Mouse (Mus musculus) heart, adult 18-20 months (tissue): ENCODE measurements at regions not wholly inside any gene's neighbourhood (a gene's known extent, or its start where the extent isn't known, plus 50 kb on each side); places are given as distances from the start of the nearest gene placed in this dataset.
A peak's percentile ranks its signal among the peaks of the same experiment; 100 is the strongest.

Experiments used
- DNase-seq, 2 experiments: peaks; one replicate each; pipeline ENCODE4 v3.0.0; 2021 to 2022; ENCODE audit warnings: mixed read lengths in 1 of 2

- DNase-seq, result no peak
These were observed 111.7 kb upstream of the Msx2 start for GRCm38 (mm10) chr13:53584504-53585130.

GRCm38 (mm10) chr13:53553876-53554577 is 81.2 kb upstream of the Msx2 start:
- DNase-seq, result no peak

GRCm38 (mm10) chr13:53553192-53553875 is 80.5 kb upstream of the Msx2 start:
- no peak for DNase-seq

GRCm38 (mm10) chr13:53548396-53548795 is 75.5 kb upstream of the Msx2 start:
- DNase-seq, result peak; percentile 9 to 11

- DNase-seq, result no peak
These were observed 70.4 kb upstream of the Msx2 start for GRCm38 (mm10) chr13:53543291-53543690.

- DNase-seq, result no peak
These were observed 66.9 kb upstream of the Msx2 start for GRCm38 (mm10) chr13:53539797-53540196.

- no peak for DNase-seq
These were observed 65.1 kb upstream of the Msx2 start for GRCm38 (mm10) chr13:53537937-53538336.

GRCm38 (mm10) chr13:53535781-53536425 is 63.0 kb upstream of the Msx2 start:
- DNase-seq, result no peak

- no peak for DNase-seq
These were observed 60.9 kb upstream of the Msx2 start for GRCm38 (mm10) chr13:53533738-53534137.

GRCm38 (mm10) chr13:53526880-53527279 is 54.0 kb upstream of the Msx2 start:
- no peak for DNase-seq

GRCm38 (mm10) chr13:53522807-53523206 is 49.9 kb upstream of the Msx2 start:
- DNase-seq, result no peak
